Mouse (Mus musculus) hindbrain, embryonic 13.5 days (tissue): ENCODE measurements around the gene Clba1. TPM values are rescaled to one million over a fixed set of nuclear protein-coding genes. Genes with fewer than 3 reads are reported as not detected.
"Not testable (repeated sequence)": the region's sequence is repeated elsewhere in the genome, so short reads cannot be mapped to it uniquely, and the experiment has no call there.

Source experiments
- ATAC-seq: fragments of 200-750 bp; cut with Nextera tagmentation; 2 replicates; pipeline ENCODE4 v1.8.0; 2017; ENCODE audit warnings: moderate TSS enrichment; ENCODE audit not compliant: low FRiP score
- H3K27ac ChIP-seq: fragments of 300-500 bp; sonication (generic); 2 replicates; pipeline ENCODE4 v1.5.1; 2015; ENCODE audit warnings: inconsistent platforms, mild to moderate bottlenecking, moderate library complexity
- H3K27me3 ChIP-seq: fragments of 300-500 bp; sonication (generic); 2 replicates; pipeline ENCODE4 v1.6.1; 2015; ENCODE audit warnings: mild to moderate bottlenecking, inconsistent platforms
- H3K36me3 ChIP-seq: fragments of 300-500 bp; sonication (generic); 2 replicates; pipeline ENCODE4 v1.6.1; 2015; ENCODE audit warnings: mild to moderate bottlenecking, inconsistent platforms
- H3K4me1 ChIP-seq: fragments of 300-500 bp; sonication (generic); replicated peaks from 2 replicates; pipeline ENCODE4 v1.6.1; 2015; ENCODE audit warnings: inconsistent platforms
- H3K4me2 ChIP-seq: fragments of 300-500 bp; sonication (generic); 2 replicates; pipeline ENCODE4 v1.6.1; 2015; ENCODE audit warnings: inconsistent platforms, mild to moderate bottlenecking, moderate library complexity
- H3K4me3 ChIP-seq: fragments of 300-500 bp; sonication (generic); 2 replicates; pipeline ENCODE4 v1.5.1; 2015; ENCODE audit warnings: mild to moderate bottlenecking, inconsistent platforms
- H3K9ac ChIP-seq: fragments of 300-500 bp; sonication (generic); 2 replicates; pipeline ENCODE4 v1.6.1; 2015; ENCODE audit warnings: mild to moderate bottlenecking, inconsistent platforms
- H3K9me3 ChIP-seq: fragments of 300-500 bp; sonication (generic); 2 replicates; pipeline ENCODE4 v1.6.1; 2016; ENCODE audit warnings: inconsistent platforms
- WGBS: fragments of 180-500 bp; shearing (Covaris S2); methylation state at CpG from one replicate; pipeline ENCODE4 v1.1.7; 2015; 5-methylcytosine and 5-hydroxymethylcytosine counted together
- polyA plus RNA-seq: library from polyadenylated mRNA; unstranded; fragments of >200 nt; fragmentation: Nextera tagmentation; extraction: Ambion mirVana; gene quantifications from 2 replicates; pipeline ENCODE4 v1.2.1, GENCODE M21; 2015

Gene Clba1
- polyA plus RNA-seq, 1 experiment from 2014 or later: 21.9 TPM

DNA sequence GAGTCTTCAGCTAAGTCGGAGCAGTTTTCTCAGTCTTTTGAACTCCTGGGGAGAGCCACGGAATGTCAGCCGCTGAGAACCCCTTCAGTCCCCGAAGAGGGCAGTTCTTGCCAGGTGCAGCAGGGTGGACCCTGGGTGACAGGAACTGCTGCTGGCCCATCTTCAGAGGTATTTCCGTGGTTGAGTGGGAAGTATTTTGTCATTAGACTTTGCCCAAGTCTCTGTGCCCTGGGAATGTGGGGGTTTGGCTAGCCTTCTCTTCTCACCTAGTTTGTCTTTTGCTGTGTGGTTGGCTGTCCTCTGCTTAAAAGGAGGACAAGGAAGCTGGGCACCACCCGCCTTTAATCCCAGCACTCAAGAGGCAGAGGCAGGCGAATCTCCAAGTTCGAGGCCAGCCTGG, 904 bp downstream of the Clba1 start:
- no peaks in the 10 kb centered on the region for H3K9me3 ChIP-seq
- H3K27me3 ChIP-seq: peaks cover 21% of the 10 kb centered on the region; the same call in 1 of the 2 replicates
- peaks cover 30% of the 10 kb centered on the region for H3K36me3 ChIP-seq
- H3K27ac ChIP-seq: peak overlapping the region; percentile 83
- 21% methylated on average over 8 of the region's 8 CpGs for WGBS
- peak overlapping the region; percentile 98 for H3K4me2 ChIP-seq
- peak overlapping the region; percentile 80 for H3K9ac ChIP-seq
- peaks cover 27% of the 10 kb centered on the region for H3K4me1 ChIP-seq
- peak overlapping the region; percentile 71 for H3K4me3 ChIP-seq
- ATAC-seq: no peak

DNA sequence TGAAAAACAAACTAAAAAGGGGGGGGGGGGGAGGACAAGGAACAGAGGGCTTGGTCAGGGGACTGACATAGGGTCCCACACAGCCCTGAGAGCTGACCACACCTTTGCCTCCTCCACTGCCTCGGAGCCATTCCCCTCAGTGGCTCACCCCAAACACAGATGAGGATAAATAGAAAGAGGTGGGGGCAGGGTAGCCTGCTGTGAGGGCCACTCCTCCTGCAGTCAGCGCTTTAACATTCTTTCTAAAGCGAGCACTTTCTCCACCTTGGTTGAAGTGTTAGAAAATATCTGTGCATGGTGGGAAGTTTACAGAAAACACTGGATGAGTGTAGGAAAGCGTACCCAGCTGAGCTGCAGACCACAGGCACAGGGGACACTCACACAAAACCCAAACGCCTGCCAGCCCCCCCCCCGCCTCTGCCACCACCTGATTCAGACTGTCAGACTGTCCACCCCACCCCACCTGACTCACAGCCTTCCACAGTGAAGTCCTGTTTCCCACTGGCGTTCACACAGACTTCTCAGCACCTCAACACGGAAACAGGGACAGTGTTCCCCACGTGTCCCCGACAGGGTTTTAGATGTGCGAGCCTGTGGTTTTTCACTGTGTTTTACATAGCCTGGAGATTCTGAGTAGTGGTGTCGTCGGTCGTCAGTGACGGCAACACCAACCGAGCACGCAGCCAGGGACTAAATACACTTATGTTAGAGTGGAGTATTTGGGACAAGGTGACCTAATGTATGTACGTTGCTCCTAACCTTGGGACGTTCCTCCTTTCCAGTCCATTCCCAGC, 1.6 kb downstream of the Clba1 start:
- 64% methylated on average over 19 of the region's 19 CpGs for WGBS
- peak overlapping the region; percentile 71 for H3K4me3 ChIP-seq
- no peaks in the 10 kb centered on the region for H3K9me3 ChIP-seq
- no peak overlapping the region for H3K27ac ChIP-seq
- peaks cover 27% of the 10 kb centered on the region for H3K4me1 ChIP-seq
- H3K36me3 ChIP-seq: peaks cover 36% of the 10 kb centered on the region
- H3K27me3 ChIP-seq: peaks cover 14% of the 10 kb centered on the region; the same call in 1 of the 2 replicates
- no peak for ATAC-seq
- peak overlapping the region; percentile 80 for H3K9ac ChIP-seq
- peak overlapping the region; percentile 98 for H3K4me2 ChIP-seq

DNA sequence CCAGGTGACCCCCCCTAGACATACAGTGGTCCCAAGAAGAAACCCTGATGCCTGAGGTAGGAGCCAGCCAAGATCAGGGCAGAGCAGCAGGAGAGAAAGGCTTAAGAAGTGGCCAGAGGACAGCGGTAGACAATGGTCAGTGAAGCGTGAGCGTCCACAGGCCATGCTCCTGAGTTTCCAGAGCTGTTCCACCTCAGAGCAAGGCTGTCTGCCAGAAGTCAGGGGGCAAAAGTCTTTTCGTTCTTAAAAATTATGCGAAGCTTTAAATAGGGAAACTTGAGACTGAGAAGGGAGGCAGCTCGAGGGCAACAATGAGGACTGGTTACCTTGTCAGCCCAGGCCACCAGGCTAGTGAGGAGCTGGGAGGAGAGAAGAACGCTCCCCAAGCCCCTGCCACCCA, 4.6 kb downstream of the Clba1 start:
- H3K36me3 ChIP-seq: peaks cover 63% of the 10 kb centered on the region
- ATAC-seq: no peak

DNA sequence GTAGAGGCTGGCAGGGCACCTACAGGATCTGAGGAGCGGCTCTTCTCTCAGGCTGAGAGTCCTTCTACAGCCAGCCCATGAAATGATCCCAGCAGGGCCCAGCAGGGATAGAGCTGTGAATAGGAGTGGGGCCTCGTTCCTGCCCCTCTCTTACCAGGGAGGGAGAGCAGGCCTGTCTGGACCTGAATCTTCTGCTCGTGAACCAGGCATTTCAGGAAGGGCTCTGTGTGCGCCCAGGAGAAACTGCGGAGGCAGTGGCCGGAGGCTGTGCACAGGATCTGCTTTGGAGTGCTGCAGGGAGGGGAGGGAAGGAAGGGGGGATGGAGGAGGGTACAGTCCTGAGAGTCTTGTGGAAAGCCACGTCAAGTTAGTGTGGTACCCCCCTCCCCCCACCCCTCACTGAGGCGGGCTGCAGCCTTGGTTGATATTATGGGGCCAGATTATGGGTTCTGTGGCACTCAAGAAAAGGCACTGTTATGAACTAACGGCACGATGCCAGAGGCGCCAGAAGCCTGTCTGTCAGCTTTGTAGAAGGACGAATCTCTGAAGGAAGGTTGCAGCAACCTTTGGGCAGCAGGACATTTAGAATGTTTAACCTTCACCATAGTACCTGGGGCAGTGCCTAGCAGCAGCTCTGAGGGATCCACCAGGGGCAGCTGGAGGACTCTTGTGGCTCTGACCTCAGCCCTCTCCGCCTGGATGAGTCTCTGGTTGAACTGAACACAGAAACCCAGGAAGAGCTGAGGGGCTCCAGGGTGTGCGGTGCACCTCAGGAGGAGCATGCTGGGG, 6.1 kb downstream of the Clba1 start:
- H3K9me3 ChIP-seq: no peaks in the 10 kb centered on the region
- H3K4me1 ChIP-seq: peaks cover 11% of the 10 kb centered on the region
- H3K4me3 ChIP-seq: no peak overlapping the region
- H3K36me3 ChIP-seq: peaks cover 77% of the 10 kb centered on the region
- H3K4me2 ChIP-seq: no peak overlapping the region
- ATAC-seq: no peak
- H3K27ac ChIP-seq: no peak overlapping the region
- 83% methylated on average over 14 of the region's 14 CpGs for WGBS
- H3K27me3 ChIP-seq: 0 out of 2 replicates have a peak, but pooled peaks cover 3% of the 10 kb centered on the region
- H3K9ac ChIP-seq: 0 out of 2 replicates have a peak overlapping the region, but pooled peaks have one; percentile 9

More for the DNA sequence above, 4.6 kb downstream of the Clba1 start:
- no peak overlapping the region for H3K9ac ChIP-seq
- H3K4me3 ChIP-seq: no peak overlapping the region
- H3K27ac ChIP-seq: no peak overlapping the region
- 85% methylated on average over 7 of the region's 7 CpGs for WGBS
- H3K9me3 ChIP-seq: no peaks in the 10 kb centered on the region
- H3K4me2 ChIP-seq: no peak overlapping the region
- H3K4me1 ChIP-seq: peaks cover 20% of the 10 kb centered on the region
- 0 out of 2 replicates have a peak, but pooled peaks cover 4% of the 10 kb centered on the region for H3K27me3 ChIP-seq

DNA sequence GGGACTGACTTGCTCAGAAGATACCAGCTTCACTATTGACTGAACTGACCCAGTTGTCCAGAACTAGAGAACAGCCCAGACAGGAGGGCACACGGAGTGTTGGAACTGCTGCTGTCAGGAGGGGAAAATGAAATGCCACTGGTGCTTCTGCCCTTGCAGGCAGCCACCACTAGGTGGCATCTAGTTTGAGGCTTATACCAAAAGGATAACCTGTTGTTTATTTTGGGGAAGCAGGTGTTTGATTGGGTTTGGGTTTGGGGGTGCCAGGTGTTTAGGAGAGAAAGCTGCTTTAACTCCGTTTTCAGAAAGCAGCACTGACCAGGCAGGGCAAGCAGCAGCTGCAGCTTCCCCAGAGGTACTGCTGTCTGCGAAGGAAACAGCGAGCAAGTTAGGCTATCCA, 7.6 kb downstream of the Clba1 start:
- Histone ChIP-seq H3K4me1 (no peaks in the 10 kb centered on the region), H3K4me3 (no peak overlapping the region), H3K9ac (no peak overlapping the region), H3K4me2 (no peak overlapping the region), H3K27ac (no peak overlapping the region; the same call in 1 of the 2 replicates), H3K9me3 (no peaks in the 10 kb centered on the region), H3K36me3 (peaks cover 89% of the 10 kb centered on the region), H3K27me3 (no peaks in the 10 kb centered on the region)
- ATAC-seq: no peak
- WGBS: 55% methylated on average over 4 of the region's 4 CpGs

DNA sequence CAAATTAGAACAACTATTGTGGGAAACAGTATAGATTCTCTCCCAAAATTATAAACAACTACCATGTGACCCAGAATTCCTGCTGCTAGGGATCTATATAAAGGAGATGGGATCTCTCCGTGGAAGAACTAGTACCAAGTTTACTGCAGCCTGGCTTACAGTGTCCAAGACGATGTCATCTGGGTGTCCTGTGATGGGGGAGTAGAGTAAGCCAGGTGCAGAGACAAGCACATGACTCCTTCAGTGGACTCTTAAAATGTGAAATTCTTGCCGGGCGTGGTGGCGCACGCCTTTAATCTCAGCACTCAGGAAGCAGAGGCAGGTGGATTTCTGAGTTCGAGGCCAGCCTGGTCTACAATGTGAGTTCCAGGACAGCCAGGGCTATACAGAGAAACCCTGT, 8.1 kb downstream of the Clba1 start:
- not testable (repeated sequence) for H3K4me2 ChIP-seq, H3K9ac ChIP-seq, H3K27me3 ChIP-seq, H3K9me3 ChIP-seq, H3K4me1 ChIP-seq, H3K27ac ChIP-seq, ATAC-seq, H3K4me3 ChIP-seq
- peaks cover 91% of the 10 kb centered on the region for H3K36me3 ChIP-seq
- WGBS: 87% methylated on average over 7 of the region's 7 CpGs

DNA sequence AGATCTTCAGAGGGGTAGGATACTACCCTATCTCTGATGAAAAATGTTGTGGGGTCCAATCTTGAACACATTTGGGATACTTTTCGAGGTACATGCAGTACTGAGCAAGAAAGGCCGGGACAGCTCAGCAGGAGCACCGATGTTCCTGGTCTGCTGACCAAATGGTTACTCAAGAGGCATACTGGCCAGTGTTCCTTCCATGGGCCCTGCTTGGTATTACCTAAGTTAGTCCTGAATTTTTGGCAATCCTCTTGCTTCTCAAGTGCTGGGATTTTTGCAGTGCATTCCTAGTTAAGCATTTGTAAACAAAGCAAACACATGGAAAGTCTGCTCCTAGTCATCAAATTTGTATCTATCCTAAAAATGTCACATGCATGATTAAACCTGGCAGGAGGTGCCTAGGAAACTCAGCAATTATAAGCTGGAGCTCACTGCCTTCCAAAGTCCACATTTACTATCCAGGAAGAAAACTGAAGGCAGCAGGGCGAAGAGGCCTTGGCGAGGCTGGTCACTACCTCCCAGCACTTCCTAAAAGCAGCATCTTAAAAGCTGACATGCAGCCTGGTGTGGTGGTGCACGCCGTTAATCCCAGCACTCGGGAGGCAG, 10.4 kb downstream of the Clba1 start:
- WGBS: 94% methylated on average over 8 of the region's 8 CpGs
- Histone ChIP-seq H3K9ac (no peak overlapping the region), H3K4me1 (peaks cover 13% of the 10 kb centered on the region), H3K9me3 (no peaks in the 10 kb centered on the region), H3K27ac (no peak overlapping the region), H3K27me3 (no peaks in the 10 kb centered on the region), H3K4me3 (no peak overlapping the region), H3K36me3 (peaks cover 78% of the 10 kb centered on the region), H3K4me2 (no peak overlapping the region)
- ATAC-seq: no peak

DNA sequence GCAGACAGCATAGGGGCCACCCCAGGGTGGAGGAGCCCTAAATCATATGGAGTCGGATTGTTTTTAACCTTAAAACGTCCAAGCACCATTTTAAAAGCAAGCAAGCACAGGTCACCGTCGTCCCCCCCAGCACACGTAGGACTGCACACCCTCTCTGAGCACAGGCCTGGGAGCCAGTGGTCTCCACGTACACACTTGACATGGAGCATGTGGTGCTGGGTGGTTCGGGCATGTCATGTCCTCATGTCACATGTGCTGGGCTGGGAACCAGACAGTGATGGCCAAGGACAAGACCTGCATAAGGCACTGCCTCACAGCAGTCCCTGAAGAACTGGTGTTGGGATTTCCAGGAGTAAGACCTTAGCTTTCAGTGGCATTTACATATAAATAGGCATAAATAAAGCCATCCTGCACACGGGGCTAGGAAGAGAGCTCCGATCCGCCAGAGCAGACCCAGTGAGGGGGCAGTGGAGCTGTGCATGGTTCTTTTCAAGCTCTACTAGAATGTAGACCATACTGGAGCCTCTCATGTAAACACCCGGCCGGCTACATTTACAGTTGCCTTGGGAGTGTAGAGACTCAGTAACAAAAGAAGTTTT, 11.8 kb downstream of the Clba1 start:
- ATAC-seq: 0 out of 2 replicates have a peak, but pooled peaks have one; percentile 38
- Histone ChIP-seq H3K9ac (no peak overlapping the region), H3K4me1 (peaks cover 26% of the 10 kb centered on the region), H3K27me3 (no peaks in the 10 kb centered on the region), H3K9me3 (no peaks in the 10 kb centered on the region), H3K4me2 (no peak overlapping the region), H3K27ac (no peak overlapping the region), H3K4me3 (no peak overlapping the region), H3K36me3 (peaks cover 75% of the 10 kb centered on the region)
- WGBS: 79% methylated on average over 12 of the region's 12 CpGs

DNA sequence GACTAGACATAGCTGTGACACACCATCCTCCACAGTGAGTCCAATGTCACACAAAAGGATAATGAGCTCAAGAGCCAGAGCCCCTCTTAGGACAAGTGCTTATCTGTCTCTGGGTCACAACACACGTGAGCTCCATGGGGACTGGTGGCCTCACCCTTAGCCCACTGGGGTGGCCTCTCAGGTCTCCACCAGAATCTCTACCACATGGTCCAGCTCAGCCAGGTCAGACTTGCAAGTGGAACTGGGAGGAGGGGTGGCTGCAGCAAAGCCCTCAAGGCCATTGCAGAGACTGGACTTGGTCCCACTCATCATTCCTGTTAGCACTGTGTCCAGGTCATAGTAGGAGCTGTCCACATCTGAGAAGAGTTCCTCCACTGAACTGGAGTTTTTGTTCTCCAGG, 12.5 kb downstream of the Clba1 start:
- ATAC-seq: no peak
- Histone ChIP-seq H3K9ac (no peak overlapping the region), H3K9me3 (no peaks in the 10 kb centered on the region), H3K36me3 (peaks cover 69% of the 10 kb centered on the region), H3K4me2 (no peak overlapping the region), H3K27ac (no peak overlapping the region), H3K27me3 (no peaks in the 10 kb centered on the region), H3K4me3 (no peak overlapping the region), H3K4me1 (peaks cover 32% of the 10 kb centered on the region)
- WGBS: 77% methylated on average over 1 of the region's 1 CpGs

DNA sequence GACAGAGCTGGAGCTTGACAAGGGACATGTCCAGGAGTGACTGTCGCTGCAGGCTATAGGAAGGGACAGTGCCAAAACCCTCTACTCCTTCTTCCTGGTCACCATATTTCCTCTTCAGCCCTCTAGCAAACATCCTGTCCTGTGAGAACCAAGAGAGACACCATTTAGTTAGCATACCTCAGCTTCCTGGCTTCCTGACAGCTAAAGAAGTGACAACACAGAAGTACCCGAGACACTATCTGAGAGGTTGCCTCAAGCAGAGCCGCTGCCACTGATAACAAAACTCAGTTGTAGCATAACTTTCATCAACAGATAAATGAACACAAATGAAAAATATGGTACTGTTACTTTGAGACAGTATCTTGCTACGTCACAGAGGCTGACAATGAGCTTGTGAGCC, 13.2 kb downstream of the Clba1 start:
- Histone ChIP-seq H3K36me3 (peaks cover 70% of the 10 kb centered on the region), H3K4me2 (no peak overlapping the region), H3K9ac (no peak overlapping the region), H3K27me3 (no peaks in the 10 kb centered on the region), H3K9me3 (no peaks in the 10 kb centered on the region), H3K4me3 (no peak overlapping the region), H3K27ac (no peak overlapping the region), H3K4me1 (peaks cover 40% of the 10 kb centered on the region)
- WGBS: 90% methylated on average over 4 of the region's 4 CpGs
- ATAC-seq: no peak

DNA sequence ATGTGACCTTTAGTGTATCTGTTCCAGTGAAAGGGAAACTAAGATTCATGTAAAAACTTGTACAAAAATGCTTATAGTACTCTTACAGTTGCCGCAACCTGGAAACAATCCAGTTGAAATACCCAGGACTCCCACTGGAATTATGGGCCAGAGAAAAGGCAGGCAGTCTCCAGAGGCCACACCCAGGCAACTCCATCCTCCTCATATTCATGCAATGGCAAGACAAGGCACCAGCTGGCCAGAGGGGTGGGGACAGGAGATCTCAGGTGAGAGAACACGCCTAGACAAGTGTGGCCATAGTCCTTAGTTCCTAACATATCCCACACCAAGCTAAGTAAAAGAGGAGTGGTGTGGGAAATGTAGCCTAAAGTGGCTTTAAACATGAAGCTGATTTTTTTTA, 13.9 kb downstream of the Clba1 start:
- H3K27ac ChIP-seq: no peak overlapping the region
- H3K36me3 ChIP-seq: peaks cover 71% of the 10 kb centered on the region
- WGBS: 91% methylated on average over 2 of the region's 2 CpGs

DNA sequence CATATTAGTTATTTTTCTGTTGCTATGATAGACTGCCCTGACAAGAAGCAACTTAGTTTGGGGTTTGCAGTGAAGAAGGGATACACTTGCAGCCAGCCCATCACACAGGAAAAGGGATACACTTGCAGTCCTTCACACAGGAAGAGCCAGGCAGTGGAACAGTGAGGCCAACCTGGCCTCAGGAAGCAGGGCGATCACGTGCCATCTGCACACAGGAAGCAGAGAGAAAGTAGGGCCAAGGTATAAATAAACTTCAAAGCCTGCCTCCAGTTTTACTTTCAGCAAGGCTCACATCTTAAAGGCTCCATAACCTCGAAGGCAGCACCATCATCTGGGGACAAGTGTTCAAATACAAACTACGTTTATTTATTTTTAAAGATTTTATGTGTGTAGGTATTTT, 14.5 kb downstream of the Clba1 start:
- peak overlapping the region; percentile 36; the same call in 1 of the 2 replicates for H3K9ac ChIP-seq
- no peak for ATAC-seq
- WGBS: 88% methylated on average over 4 of the region's 4 CpGs
- H3K9me3 ChIP-seq: no peaks in the 10 kb centered on the region
- H3K4me1 ChIP-seq: peaks cover 52% of the 10 kb centered on the region
- H3K4me3 ChIP-seq: no peak overlapping the region
- H3K27me3 ChIP-seq: no peaks in the 10 kb centered on the region
- H3K27ac ChIP-seq: peak overlapping the region; percentile 14; the same call in 1 of the 2 replicates
- H3K36me3 ChIP-seq: peaks cover 67% of the 10 kb centered on the region
- no peak overlapping the region for H3K4me2 ChIP-seq

More for the DNA sequence above, 13.9 kb downstream of the Clba1 start:
- Histone ChIP-seq H3K9ac (peak overlapping the region; percentile 51; the same call in 1 of the 2 replicates), H3K4me3 (no peak overlapping the region), H3K4me1 (peaks cover 47% of the 10 kb centered on the region), H3K4me2 (no peak overlapping the region), H3K27me3 (no peaks in the 10 kb centered on the region), H3K9me3 (no peaks in the 10 kb centered on the region)
- no peak for ATAC-seq
